Mouse (Mus musculus) lung, adult 10 weeks (tissue): ENCODE data around the gene Ap4e1. TPM values are rescaled to one million over a fixed set of nuclear protein-coding genes. Genes with fewer than 3 reads are reported as not detected.

Experiments used
- polyA plus RNA-seq: library from polyadenylated mRNA; stranded (reverse); fragments of 350-450 nt; fragmentation: Illumina TruSeq; extraction: RNeasy Lipid Tissue Mini Kit (QIAGEN cat#74804); gene quantifications from one replicate; pipeline ENCODE4 v1.2.3, GENCODE M21; 2014; ENCODE audit warnings: low read depth, low replicate concordance; ENCODE audit not compliant: insufficient read depth

Gene Ap4e1
- 2.2 TPM for polyA plus RNA-seq

GRCm38 (mm10) chr2:127008469-127008998 is at the start of gene Ap4e1:
Gene Ap4e1 (plus strand): TSS chr2:127008717.

DNA sequence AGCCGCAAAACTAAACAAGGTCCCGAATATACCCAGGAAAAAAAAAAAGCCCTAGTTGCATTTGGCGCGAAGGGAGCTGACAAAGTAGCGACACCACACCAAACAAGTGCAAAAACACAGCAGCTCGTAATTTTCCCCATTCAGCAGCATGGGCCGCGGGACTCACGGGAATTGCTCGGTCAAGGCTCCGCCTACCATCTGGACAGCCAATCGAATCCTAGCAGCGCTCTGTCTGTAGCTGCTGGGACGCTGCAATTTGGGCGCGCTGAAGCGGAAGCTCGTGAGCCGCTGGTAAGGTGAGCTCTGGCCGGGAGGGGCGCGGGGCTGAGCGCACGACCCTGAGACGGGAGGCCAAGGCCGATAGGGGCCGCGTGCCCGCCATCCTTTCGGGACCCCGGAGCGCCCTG is 61.9 kb downstream of the Ap4e1 start, which contains the start of gene Blvra:
Gene Blvra (plus strand): TSS at position 231 of the 407 bp plus-strand sequence.

Other genes starting within 250 kb of the Ap4e1 start
- gene Usp50, start 225.2 kb upstream of the Ap4e1 start, polyA plus RNA-seq, result 0.79 TPM
- 14.1 TPM for gene Trpm7, start 132.5 kb upstream of the Ap4e1 start, polyA plus RNA-seq
- 25.8 TPM for gene Sppl2a, start 75.5 kb upstream of the Ap4e1 start, polyA plus RNA-seq
- gene Blvra, start 61.9 kb downstream of the Ap4e1 start, polyA plus RNA-seq, result 29.1 TPM
- gene Ncaph, start 125.2 kb downstream of the Ap4e1 start, polyA plus RNA-seq, result 3.5 TPM
- 7.6 TPM for gene Itpripl1, start 134.7 kb downstream of the Ap4e1 start, polyA plus RNA-seq
- gene 1810024B03Rik, start 199.6 kb downstream of the Ap4e1 start, polyA plus RNA-seq, result 1.3 TPM
- 23.3 TPM for gene Snrnp200, start 199.7 kb downstream of the Ap4e1 start, polyA plus RNA-seq
- gene Ciao1, start 239.1 kb downstream of the Ap4e1 start, polyA plus RNA-seq, result 56.5 TPM
- gene Tmem127, start 239.2 kb downstream of the Ap4e1 start, polyA plus RNA-seq, result 22.1 TPM